Mouse (Mus musculus): ENCODE data around the gene Gfi1b. TPM values are rescaled to one million over a fixed set of nuclear protein-coding genes. Genes with fewer than 3 reads are reported as not detected.

The Gfi1b gene
- polyA plus RNA-seq, 1 experiment from 2014 or later, result 52.2 TPM

- 94% methylated on average over 10 of the region's 10 CpGs for WGBS (ENCODE audit: insufficient replicate concordance)
- no peaks in the 10 kb centered on the region for H3K27me3 ChIP-seq (ENCODE audit: insufficient read depth, low read length)
- ATAC-seq (no peak), DNase-seq (no peak)
- H3K27ac ChIP-seq (ENCODE audit: low read depth), result no peak overlapping the region
- no peak overlapping the region for H3K4me2 ChIP-seq (ENCODE audit: low read depth, low read length)
- no peak overlapping the region for H3K4me3 ChIP-seq (ENCODE audit: low read depth, low read length)
- peaks cover 24% of the 10 kb centered on the region for H3K4me1 ChIP-seq (ENCODE audit: insufficient read depth)
- H3K36me3 ChIP-seq (replicated peaks; ENCODE audit: insufficient read depth, low read length), result peaks cover 50% of the 10 kb centered on the region
- no peaks in the 10 kb centered on the region for H3K9me3 ChIP-seq (ENCODE audit: low read length)
- TF ChIP-seq EP300 (IDR thresholded peaks at IDR 0.05; ENCODE audit: low read depth) (no peak), CTCF (IDR thresholded peaks at IDR 0.05; ENCODE audit: low read depth) (no peak)
- no peak overlapping the region for H3K9ac ChIP-seq (replicated peaks)
Measured at GRCm38 (mm10) chr2:28613599-28613998, 8.2 kb downstream of the Gfi1b start.

DNA sequence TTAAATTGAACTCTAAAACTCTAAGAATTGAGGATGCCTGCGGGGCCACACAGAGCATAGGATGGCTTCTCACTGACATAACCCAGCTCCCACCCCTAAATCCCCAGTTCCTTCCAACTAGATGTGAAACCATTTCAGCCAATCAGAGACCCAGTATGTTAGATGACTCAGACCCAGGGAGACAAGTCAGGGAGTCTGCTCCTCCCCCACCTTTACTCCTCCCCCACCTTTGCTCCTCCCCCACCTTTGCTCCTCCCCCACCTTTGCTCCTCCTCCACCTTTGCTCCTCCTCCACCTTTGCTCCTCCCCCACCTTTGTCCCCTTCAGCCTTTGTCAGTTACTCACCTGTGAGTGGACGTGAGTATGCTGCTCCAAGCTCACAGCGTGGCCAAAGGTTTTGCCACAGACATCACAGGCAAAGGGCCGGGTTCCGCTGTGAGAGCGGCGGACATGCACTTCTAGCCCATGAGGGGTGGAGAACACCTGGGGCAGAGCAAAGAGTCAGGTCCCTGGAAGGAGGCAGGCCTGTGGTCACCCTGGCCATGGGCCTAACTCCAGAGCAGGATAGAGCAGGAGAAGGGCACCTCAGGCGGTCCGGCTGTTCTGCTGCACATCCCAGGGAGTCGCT lies 9.2 kb downstream of the Gfi1b start:
- TF ChIP-seq CTCF (IDR thresholded peaks at IDR 0.05; ENCODE audit: low read depth) (no peak), EP300 (IDR thresholded peaks at IDR 0.05; ENCODE audit: low read depth) (no peak)
- Histone ChIP-seq H3K36me3 (replicated peaks; ENCODE audit: insufficient read depth, low read length) (peaks cover 52% of the 10 kb centered on the region), H3K27ac (ENCODE audit: low read depth) (no peak overlapping the region)

GRCm38 (mm10) chr2:28611407-28611787 lies 10.4 kb downstream of the Gfi1b start:
- Histone ChIP-seq H3K4me2 (ENCODE audit: low read depth, low read length) (no peak overlapping the region), H3K9ac (replicated peaks) (no peak overlapping the region), H3K4me3 (ENCODE audit: low read depth, low read length) (no peak overlapping the region), H3K27me3 (ENCODE audit: insufficient read depth, low read length) (no peaks in the 10 kb centered on the region), H3K36me3 (replicated peaks; ENCODE audit: insufficient read depth, low read length) (peaks cover 52% of the 10 kb centered on the region), H3K4me1 (ENCODE audit: insufficient read depth) (peaks cover 20% of the 10 kb centered on the region), H3K27ac (ENCODE audit: low read depth) (0 out of 2 replicates have a peak overlapping the region, but pooled peaks have one; percentile 22), H3K9me3 (ENCODE audit: low read length) (no peaks in the 10 kb centered on the region)
- DNase-seq (no peak), ATAC-seq (no peak)
- no peak for TF ChIP-seq EP300 (IDR thresholded peaks at IDR 0.05; ENCODE audit: low read depth)
- no peak for TF ChIP-seq CTCF (IDR thresholded peaks at IDR 0.05; ENCODE audit: low read depth)
- whole genome bisulfite sequencing (ENCODE audit: insufficient replicate concordance), result 85% methylated on average over 17 of the region's 17 CpGs

More for the DNA sequence above, 9.2 kb downstream of the Gfi1b start:
- 90% methylated on average over 10 of the region's 10 CpGs for WGBS (ENCODE audit: insufficient replicate concordance)
- H3K4me2 ChIP-seq (ENCODE audit: low read depth, low read length), result no peak overlapping the region
- ATAC-seq, result no peak
- no peaks in the 10 kb centered on the region for H3K27me3 ChIP-seq (ENCODE audit: insufficient read depth, low read length)
- H3K4me3 ChIP-seq (ENCODE audit: low read depth, low read length), result no peak overlapping the region
- no peak overlapping the region for H3K9ac ChIP-seq (replicated peaks)
- no peak for DNase-seq
- no peaks in the 10 kb centered on the region for H3K9me3 ChIP-seq (ENCODE audit: low read length)
- H3K4me1 ChIP-seq (ENCODE audit: insufficient read depth), result peaks cover 17% of the 10 kb centered on the region

- H3K36me3 ChIP-seq (replicated peaks; ENCODE audit: insufficient read depth, low read length), result peaks cover 52% of the 10 kb centered on the region
- TF ChIP-seq EP300 (IDR thresholded peaks at IDR 0.05; ENCODE audit: low read depth), result no peak
- no peak for TF ChIP-seq CTCF (IDR thresholded peaks at IDR 0.05; ENCODE audit: low read depth)
- H3K4me3 ChIP-seq (ENCODE audit: low read depth, low read length), result no peak overlapping the region
- H3K27ac ChIP-seq (ENCODE audit: low read depth), result no peak overlapping the region
- H3K27me3 ChIP-seq (ENCODE audit: insufficient read depth, low read length), result no peaks in the 10 kb centered on the region
- H3K9me3 ChIP-seq (ENCODE audit: low read length), result no peaks in the 10 kb centered on the region
- no peak overlapping the region for H3K4me2 ChIP-seq (ENCODE audit: low read depth, low read length)
- H3K9ac ChIP-seq (replicated peaks), result no peak overlapping the region
- H3K4me1 ChIP-seq (ENCODE audit: insufficient read depth), result peaks cover 21% of the 10 kb centered on the region
- no peak for DNase-seq
- ATAC-seq, result no peak
- WGBS (ENCODE audit: insufficient replicate concordance), result 84% methylated on average over 12 of the region's 12 CpGs
Measured at GRCm38 (mm10) chr2:28610716-28611406, 10.9 kb downstream of the Gfi1b start.

DNA sequence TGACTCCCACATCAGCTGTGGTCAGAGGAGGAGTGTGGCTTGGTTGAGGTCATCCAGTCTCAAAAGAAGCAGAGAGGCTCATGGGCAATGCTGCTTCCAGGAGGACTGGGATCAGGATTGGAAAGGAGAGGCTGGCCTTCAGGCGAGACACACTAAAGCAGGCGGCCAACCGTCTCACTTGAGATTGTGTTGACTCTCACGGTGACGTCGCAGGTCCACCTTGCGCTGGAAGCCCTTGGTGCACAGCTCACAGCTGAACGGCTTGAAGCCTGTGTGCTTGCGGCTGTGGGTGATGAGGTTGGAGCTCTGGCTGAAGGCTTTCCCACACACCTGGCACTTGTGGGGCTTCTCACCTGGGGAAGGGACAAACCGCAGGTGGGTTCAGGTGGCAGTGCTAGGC lies 11.9 kb downstream of the Gfi1b start:
- ATAC-seq (no peak), DNase-seq (no peak)
- no peak overlapping the region for H3K4me2 ChIP-seq (ENCODE audit: low read depth, low read length)
- H3K4me1 ChIP-seq (ENCODE audit: insufficient read depth), result peaks cover 21% of the 10 kb centered on the region
- WGBS (ENCODE audit: insufficient replicate concordance), result 85% methylated on average over 10 of the region's 10 CpGs
- TF ChIP-seq EP300 (IDR thresholded peaks at IDR 0.05; ENCODE audit: low read depth), result no peak
- TF ChIP-seq CTCF (IDR thresholded peaks at IDR 0.05; ENCODE audit: low read depth), result no peak
- no peaks in the 10 kb centered on the region for H3K9me3 ChIP-seq (ENCODE audit: low read length)
- peaks cover 49% of the 10 kb centered on the region for H3K36me3 ChIP-seq (replicated peaks; ENCODE audit: insufficient read depth, low read length)
- no peak overlapping the region for H3K9ac ChIP-seq (replicated peaks)
- no peaks in the 10 kb centered on the region for H3K27me3 ChIP-seq (ENCODE audit: insufficient read depth, low read length)
- H3K4me3 ChIP-seq (ENCODE audit: low read depth, low read length), result no peak overlapping the region
- H3K27ac ChIP-seq (ENCODE audit: low read depth), result no peak overlapping the region

DNA sequence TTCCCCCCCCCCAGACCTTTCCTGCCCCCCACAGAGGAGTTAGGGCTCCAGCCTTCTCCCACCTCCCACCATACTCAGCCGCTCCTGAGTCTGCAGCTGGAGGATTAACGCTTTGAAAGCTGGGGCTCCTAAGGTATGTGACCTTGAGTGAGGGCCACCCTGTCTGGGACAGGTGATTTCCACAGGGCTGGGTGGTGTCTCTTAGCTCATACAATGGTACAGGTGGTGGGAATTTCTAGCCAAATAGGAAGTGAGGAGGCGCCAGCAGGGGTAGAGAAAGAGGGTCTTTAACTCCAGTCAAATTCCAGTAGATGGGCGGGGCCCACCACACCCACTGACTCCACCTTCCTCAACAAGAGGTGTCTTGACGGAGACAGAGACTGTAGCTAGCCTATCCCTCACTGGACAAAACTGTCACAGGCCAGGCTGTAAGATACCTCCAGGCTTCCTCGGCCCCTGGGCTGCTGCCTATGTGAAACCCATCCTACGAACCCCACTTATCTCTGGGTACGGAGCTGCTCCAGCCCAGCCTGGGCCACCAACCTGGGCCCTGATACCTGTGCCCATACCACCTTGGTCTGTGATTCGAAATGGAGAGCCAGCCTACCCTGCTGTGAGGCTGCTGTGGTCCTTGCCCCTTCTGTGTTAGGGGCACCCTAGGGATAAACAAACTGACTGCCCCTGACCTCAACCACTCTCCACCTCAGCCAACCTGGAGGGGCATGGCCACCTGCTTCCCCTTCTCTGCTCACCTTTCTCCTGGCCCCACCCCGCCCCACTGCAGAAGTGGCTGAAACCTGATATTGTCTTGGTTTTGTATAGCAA lies 14.2 kb downstream of the Gfi1b start:
- peaks cover 34% of the 10 kb centered on the region for H3K36me3 ChIP-seq (replicated peaks; ENCODE audit: insufficient read depth, low read length)
- peaks cover 21% of the 10 kb centered on the region for H3K4me1 ChIP-seq (ENCODE audit: insufficient read depth)
- peak; percentile 8; the same call in 1 of the 2 replicates for TF ChIP-seq EP300 (IDR thresholded peaks at IDR 0.05; ENCODE audit: low read depth)
- TF ChIP-seq CTCF (IDR thresholded peaks at IDR 0.05; ENCODE audit: low read depth), result no peak
- H3K9ac ChIP-seq (replicated peaks), result no peak overlapping the region
- 44% methylated on average over 10 of the region's 10 CpGs for WGBS (ENCODE audit: insufficient replicate concordance)
- H3K4me3 ChIP-seq (ENCODE audit: low read depth, low read length), result no peak overlapping the region
- DNase-seq (peak; percentile 38), ATAC-seq (peak; percentile 34)
- no peaks in the 10 kb centered on the region for H3K9me3 ChIP-seq (ENCODE audit: low read length)
- H3K27me3 ChIP-seq (ENCODE audit: insufficient read depth, low read length), result no peaks in the 10 kb centered on the region
- no peak overlapping the region for H3K4me2 ChIP-seq (ENCODE audit: low read depth, low read length)
- peak overlapping the region; percentile 64 for H3K27ac ChIP-seq (ENCODE audit: low read depth)
